Mouse (Mus musculus): ENCODE results near the gene Fahd1.

- TF ChIP-seq CTCF (IDR thresholded peaks at IDR 0.05): no peak
- no peak for TF ChIP-seq EP300 (IDR thresholded peaks at IDR 0.05)
Measured at GRCm38 (mm10) chr17:24890151-24891092, 40.3 kb upstream of the Fahd1 start.
